Mouse (Mus musculus) embryo, embryonic 11.5 days (tissue): ENCODE data around the gene Nr3c2.

ENCODE experiments used
- DNase-seq: peaks from one replicate; pipeline ENCODE4 v3.0.0-alpha.2; 2012; ENCODE audit warnings: low read depth, low spot score

The Nr3c2 gene

GRCm38 (mm10) chr8:76971761-76972404 lies 72.6 kb downstream of the Nr3c2 start:
- no peak for DNase-seq

DNA sequence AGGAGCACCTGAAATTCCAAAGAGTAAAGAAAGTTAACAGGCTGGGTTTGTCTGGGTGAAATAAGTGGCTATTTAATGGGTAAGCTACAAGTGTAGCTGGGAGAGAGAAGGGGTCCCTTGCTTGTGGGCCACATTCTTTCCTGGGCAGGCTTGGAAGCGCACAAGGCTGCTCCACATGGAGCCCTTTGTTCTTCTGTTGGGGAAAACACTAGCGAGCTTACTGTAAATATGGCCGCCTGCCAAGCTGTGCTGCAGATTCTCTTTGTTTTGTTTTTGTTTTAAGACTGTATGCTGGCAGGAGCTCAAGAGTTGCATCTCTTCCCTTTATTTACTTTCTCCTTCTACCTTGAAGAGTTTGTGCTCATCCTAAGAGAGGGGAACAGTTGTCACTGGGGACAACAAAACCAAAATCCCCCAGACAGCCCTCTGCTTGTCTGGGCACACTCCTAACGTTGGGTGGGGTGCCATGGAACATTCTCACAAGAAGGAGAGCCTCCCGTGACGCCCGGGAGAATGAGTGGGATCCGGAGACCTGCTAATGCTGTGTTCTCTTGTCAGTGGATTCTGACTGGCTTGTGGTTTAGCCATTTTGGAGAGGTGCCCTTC lies 73.8 kb downstream of the Nr3c2 start:
- no peak for DNase-seq

DNA sequence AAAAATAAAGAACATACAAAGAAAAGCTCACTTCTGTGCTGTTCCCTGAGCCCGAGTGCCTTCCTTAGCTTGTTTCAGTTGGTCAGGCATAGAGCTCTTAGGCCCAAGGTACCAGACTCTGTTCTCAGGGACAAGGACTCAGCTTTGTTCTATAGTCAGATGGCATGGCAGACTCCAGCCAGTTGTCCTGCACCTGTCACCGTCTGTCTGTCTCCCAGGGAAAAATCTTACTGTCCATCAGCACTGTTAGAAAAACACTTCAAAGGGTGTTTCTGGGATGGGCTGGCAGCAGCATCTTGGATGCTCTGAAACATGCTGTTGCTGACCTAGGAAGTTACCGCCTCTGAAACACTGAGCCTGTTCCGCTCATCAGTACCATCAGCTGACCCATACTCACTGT lies 78.7 kb downstream of the Nr3c2 start:
- DNase-seq = no peak

- no peak for DNase-seq
Measured at GRCm38 (mm10) chr8:76984082-76984481, 84.8 kb downstream of the Nr3c2 start.

DNA sequence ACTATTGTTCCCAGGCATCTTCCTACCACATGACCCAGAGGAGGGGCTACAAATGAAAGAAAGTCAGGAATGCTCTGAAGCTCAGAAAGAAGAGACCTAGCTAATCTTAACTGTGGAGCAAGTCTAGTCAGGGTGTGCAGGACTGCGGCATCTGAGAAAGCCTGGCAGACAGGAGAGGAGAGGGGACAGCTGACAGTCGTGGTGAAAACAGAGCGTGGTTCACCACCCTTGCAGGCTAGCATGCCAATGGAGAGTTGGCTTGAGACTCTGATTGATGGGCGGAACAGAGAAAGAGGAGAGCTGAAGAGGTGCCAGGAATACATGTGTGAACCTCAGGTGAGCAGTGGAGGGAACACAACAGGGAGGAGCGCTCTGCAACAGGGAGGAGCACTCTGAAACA lies 85.6 kb downstream of the Nr3c2 start:
- DNase-seq = no peak

- no peak for DNase-seq
Measured at GRCm38 (mm10) chr8:76987876-76988275, 88.6 kb downstream of the Nr3c2 start.

DNA sequence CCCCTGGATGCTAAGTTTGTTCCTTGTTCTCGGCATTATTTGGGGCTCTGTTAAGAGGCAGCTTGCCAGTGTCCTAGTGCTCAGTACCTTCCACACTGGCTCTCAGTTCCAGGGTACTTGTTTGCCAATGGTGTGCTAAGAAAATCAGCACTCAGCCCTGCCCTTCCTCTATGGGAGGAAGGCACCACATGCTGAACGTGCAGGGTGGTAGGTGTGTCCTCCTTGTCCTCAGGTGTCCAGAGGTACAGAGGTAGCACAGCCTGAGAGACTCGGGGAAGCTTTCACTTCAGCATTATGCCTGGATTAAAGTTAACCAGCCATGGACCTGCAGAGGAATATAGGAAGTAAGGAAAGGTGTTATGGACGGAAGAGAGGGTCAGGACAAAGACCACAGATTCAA lies 99.0 kb downstream of the Nr3c2 start:
- DNase-seq = no peak

- no peak for DNase-seq
Measured at GRCm38 (mm10) chr8:77009425-77009824, 110.2 kb downstream of the Nr3c2 start.

GRCm38 (mm10) chr8:77011985-77012384 lies 112.7 kb downstream of the Nr3c2 start:
- no peak for DNase-seq

DNA sequence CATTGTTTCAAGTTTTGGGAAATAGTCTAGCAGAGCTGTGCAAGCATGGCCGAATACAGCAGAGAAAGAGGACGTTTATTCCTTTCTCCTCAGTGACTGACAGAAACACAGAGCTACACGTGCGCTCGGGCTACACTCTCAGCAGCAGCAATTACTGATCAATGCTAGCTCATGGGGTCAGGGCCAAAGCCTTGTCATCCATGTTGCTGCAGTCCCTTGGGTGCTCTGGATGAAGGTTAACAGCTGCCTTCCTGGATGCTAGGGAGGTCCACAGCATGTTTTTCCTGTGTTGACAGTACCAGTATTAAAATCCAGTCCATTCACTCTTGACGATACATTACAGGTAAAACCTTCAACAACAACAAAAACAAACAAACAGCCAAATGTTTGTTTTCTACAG lies 113.4 kb downstream of the Nr3c2 start:
- DNase-seq = no peak

- no peak for DNase-seq
Measured at GRCm38 (mm10) chr8:77016713-77017112, 117.5 kb downstream of the Nr3c2 start.

GRCm38 (mm10) chr8:77023837-77024710 lies 124.8 kb downstream of the Nr3c2 start:
- no peak for DNase-seq

DNA sequence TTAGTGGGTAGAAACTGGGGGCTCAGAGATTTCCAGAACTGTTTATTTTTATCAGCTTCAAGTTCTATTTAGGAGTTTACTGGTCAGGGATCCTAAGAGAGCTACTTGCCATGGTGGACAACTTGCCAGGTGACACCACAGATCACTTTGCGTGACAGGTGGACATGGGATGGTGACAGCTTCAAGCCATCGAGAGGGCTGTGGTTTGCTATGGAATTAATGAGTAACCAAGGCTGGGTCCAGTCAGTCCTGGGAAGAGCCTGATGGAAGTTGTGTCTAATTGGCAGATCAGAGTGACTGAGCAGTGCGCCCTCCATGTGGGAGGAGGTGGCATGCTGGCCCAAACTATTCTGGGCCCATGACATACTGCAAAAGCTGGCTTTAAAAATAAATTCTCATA lies 132.0 kb downstream of the Nr3c2 start:
- DNase-seq = no peak

DNA sequence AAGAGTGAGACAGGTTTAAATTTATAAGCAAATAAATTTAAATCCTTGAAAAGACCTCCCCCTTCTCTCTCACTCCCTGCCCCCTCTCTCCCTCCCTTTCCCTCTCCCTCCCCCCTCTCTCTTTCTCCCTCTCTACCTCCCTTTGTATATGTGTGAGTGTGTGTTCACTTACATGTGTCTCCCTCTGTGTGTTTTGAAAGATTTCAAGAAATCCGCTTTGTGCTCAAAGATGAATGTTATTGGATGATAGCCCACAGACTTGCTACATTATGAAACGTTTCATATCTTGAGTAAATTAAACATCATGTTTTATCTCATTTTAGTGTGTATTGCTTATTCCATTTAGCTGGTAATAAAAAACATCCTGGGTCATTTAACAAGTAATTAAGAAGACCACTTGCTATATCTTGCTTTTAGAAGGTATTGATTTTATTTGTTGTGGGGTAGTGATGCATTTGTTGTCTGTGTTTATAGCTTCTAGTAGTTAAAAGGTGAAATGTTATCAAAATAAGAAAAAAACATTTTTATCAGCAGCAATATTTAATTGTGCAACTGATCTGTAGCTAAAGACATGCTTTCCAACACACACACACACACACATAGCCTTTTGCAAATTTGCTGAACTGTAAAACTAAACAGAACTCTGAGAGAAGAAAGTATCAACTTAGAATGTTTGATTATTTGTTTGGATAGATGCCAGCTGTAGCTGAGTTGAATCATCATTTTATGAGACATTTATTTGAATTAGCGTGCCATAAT lies 134.6 kb downstream of the Nr3c2 start:
- DNase-seq = no peak

DNA sequence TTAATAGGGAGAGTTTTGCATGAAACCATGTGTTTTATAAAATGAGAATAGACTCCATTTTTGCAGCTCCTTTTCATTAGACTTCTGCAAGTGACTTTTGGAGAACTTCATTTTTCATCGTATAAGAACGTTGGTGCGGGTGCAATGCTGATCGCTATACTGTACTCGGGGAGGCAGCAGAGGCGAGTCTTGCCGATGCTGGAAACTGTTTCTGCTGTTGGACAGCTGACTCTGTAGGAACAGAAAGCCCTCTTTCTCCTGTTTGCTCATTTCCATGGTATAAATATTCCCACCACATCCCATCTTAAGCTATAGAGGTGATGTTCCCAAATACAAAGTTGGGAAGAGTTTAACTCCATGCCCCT lies 135.2 kb downstream of the Nr3c2 start:
- DNase-seq = no peak

DNA sequence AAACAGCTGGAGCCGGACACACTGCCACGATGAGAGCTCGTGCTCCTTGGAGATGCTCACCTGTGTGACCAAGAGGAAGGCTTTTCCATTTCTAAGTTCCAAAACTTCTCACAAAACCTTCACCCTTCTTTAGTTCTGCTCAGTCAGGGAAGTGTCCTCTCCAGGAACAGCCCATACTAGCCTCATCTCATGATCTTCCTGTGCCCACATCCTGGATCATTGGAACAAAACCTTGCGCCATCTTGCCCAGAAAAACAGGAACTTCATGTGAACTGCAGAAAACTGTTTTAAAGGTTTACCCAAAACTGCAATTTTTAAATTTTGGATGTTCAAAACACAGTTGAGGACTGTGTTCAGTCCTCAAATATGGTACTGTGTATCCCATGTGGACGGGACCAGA lies 142.0 kb downstream of the Nr3c2 start:
- no peak for DNase-seq

GRCm38 (mm10) chr8:77044849-77045248 lies 145.6 kb downstream of the Nr3c2 start:
- no peak for DNase-seq

- DNase-seq = no peak
Measured at GRCm38 (mm10) chr8:77045711-77046110, 146.5 kb downstream of the Nr3c2 start.

DNA sequence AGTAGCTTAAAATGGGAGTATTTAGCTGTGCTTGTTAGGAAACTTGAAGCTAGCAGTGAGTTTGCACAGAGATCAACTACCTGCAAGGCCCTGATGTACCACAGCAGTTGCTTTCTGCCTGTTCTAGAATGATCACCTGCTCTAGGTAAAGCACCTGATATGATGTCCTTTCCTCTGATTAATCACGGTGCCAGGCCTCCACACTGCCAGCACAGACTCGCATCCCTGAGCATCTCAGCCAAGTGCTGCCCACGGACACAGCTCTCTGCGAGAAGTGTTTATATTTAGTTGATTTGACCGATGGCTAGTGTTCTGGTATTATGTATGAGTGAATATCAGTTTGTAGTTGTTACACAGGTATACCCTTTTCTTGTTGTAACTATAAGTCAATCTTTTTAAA lies 147.0 kb downstream of the Nr3c2 start:
- no peak for DNase-seq

DNA sequence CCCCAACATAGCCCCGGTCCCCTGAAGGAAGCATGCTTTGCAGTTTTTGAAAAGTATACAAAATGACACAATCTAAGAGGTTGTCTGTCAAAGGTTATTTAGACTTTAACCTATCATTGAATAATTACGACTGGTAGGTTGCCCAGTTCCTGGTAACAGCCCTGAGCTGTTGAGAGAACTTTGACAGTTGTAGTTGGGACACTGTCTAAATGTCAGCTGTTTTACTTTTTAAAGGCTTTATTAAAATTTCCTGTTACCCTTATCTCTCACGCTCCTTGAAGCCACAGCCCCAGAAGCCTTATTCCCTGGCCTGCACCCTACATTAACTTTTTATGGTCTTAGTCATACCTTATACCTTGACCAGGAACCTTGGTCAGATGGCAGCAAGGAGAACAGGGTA lies 147.5 kb downstream of the Nr3c2 start:
- DNase-seq = no peak

DNA sequence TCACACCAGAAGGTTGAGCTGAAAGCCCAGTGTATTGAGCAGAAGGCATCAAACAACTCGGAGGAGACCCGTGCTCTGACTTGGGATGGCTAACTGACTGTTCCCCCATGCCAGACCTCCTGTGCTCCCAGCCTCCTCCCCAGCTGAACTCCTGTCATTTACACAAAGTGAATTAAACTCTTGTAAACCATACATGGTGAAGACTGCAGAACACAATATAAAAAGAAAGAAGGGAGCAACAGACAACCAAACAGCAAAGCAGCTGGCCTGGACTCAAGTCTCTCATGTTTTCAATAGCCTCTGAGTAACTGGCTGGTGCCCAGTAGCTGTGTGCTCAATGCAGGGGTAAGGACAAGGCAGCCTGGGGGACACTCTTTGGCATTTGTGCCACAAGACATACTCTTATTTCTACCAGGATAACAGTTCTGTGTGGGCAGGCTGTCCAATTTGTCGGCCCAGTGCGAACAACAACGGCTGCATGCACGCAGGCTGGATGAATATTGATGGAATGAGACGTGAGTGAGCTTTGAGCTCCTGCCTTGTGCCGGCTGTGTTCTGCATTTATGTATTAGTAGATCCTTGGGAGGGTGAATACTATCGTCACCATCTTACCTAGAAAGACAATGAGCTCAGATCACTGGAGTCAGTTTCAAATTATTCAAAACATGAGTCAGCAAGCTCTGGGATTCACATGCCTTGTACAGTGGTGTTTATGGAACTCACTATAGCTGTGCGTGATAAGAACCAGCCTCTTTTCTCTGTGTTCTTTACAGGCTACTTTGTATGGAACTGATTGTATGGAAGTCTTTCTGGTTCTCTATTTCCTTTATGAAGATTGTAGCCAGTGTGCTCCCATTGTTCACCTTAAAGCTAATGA lies 152.4 kb downstream of the Nr3c2 start:
- DNase-seq = no peak
